Mouse (Mus musculus) stomach, postnatal 0 days (tissue): Measurements from ENCODE around the gene Wdr60.

Experiments
- CTCF ChIP-seq: IDR thresholded peaks from 2 replicates; pipeline ENCODE4 v1.5.1; 2016; ENCODE audit warnings: antibody characterized with exemption, low read depth, mild to moderate bottlenecking, moderate library complexity
- EP300 ChIP-seq: optimal IDR thresholded peaks from 2 replicates; pipeline ENCODE3; 2016; ENCODE audit warnings: antibody characterized with exemption

DNA sequence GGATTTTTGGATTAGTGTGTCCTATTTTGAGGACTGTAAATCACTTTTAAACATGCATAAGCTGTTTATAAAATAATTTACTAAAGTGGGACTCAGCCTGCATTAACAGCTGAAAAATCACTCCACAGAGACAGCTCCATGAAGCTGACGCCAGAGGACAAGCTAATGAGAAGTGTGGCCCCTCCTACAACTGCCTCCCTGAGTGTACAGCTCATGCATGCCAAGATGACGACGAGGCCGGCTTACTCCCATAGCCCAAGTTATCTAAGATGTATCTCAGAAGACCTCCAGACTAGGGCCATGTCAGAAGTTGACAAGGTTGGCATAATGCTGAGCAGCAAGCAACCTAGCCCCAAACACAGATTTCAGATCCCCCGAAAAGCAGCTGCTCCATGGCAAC lies 103.6 kb downstream of the Wdr60 start:
- TF ChIP-seq CTCF (no peak), EP300 (no peak)
